Mouse (Mus musculus) testis, adult 2 months (tissue): Measurements from ENCODE around the gene Ttc39b.

ENCODE experiments used
- CTCF ChIP-seq: fragments of 200-500 bp; IDR thresholded peaks from 2 replicates; pipeline ENCODE4 v1.5.1; 2012; ENCODE audit warnings: low read depth, mild to moderate bottlenecking, inconsistent platforms, low read length, moderate library complexity; ENCODE audit not compliant: control insufficient read depth, insufficient read depth, insufficient replicate concordance
- POLR2A ChIP-seq: fragments of 200-500 bp; IDR thresholded peaks from 2 replicates; pipeline ENCODE4 v1.6.1; 2012; ENCODE audit warnings: low read depth, mild to moderate bottlenecking, inconsistent platforms, low read length, moderate library complexity; ENCODE audit not compliant: control insufficient read depth

GRCm38 (mm10) chr4:83301713-83302112 lies 22.3 kb downstream of the Ttc39b start:
- no peak for TF ChIP-seq CTCF
- no peak for TF ChIP-seq POLR2A
